Mouse (Mus musculus) lung, adult 2 months (tissue): ENCODE measurements around the gene Fam219a. TPM values are rescaled to one million over a fixed set of nuclear protein-coding genes. Genes with fewer than 3 reads are reported as not detected.
A peak's percentile ranks its signal among the peaks of the same experiment; 100 is the strongest.

Source experiments
- DNase-seq: peaks from one replicate; pipeline ENCODE4 v3.0.0; 2022
- H3K4me1 ChIP-seq: fragments of 200-500 bp; 2 replicates; pipeline ENCODE4 v1.6.1; 2011; ENCODE audit warnings: low read length; ENCODE audit not compliant: control insufficient read depth, insufficient read depth
- H3K4me3 ChIP-seq: fragments of 200-500 bp; replicated peaks from 2 replicates; pipeline ENCODE3; 2011; ENCODE audit warnings: low read depth, mild to moderate bottlenecking, control low read depth, low read length; ENCODE audit errors: extremely low read depth
- CTCF ChIP-seq: fragments of 200-500 bp; IDR thresholded peaks from 2 replicates; pipeline ENCODE4 v1.5.1; 2011; ENCODE audit warnings: mild to moderate bottlenecking, low read length, control low read depth; ENCODE audit not compliant: insufficient read depth
- POLR2A ChIP-seq: fragments of 200-500 bp; IDR thresholded peaks from 2 replicates; pipeline ENCODE4 v1.6.1; 2011; ENCODE audit warnings: low read depth, mild to moderate bottlenecking, control low read depth, low read length, borderline replicate concordance; ENCODE audit errors: extremely low read depth
- WGBS: fragments of 180-500 bp; shearing (Covaris S2); methylation state at CpG from one replicate; pipeline ENCODE4 v1.1.7; 2018; 5-methylcytosine and 5-hydroxymethylcytosine counted together
- polyA plus RNA-seq: library from polyadenylated mRNA; depleted of rRNA; stranded (reverse); fragments of >200 nt; gene quantifications from 2 replicates; pipeline ENCODE4 v1.2.3, GENCODE M21; 2012; rRNA removed

The Fam219a gene
- polyA plus RNA-seq = 63.5 and 94.2 TPM in 2 replicates

DNA sequence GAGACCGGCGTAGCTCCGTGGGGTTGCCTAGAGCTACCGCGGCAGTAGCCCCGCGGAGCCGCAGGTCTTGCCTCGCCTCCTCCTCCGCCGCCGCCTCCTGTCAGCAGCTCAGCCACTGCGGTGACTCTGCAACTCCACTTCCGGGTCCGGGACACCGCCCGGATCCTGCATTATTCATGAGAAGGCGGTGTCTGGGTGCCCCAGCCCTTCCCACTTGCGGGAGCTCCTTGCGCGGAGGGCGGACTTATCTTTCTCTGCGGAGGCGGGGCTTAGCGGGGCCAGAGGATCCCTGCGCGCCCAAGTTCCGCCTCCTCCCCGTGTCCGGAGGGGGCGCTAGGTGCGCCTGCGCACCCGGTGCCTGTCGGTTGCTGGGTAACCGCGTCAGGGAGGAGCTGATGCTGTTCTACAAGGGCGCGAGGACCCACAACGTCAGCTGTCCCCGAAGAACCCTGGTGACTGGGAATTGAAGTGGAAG, at the start of gene Fam219a, which contains the start of gene Dnaic1:
TSS of gene Fam219a (minus strand) at position 128 of the 475 bp plus-strand sequence.
TSS of gene Dnaic1 (plus strand) at position 365 of the 475 bp plus-strand sequence.
- Histone ChIP-seq H3K4me3 (peak within 1 kb of the TSS; percentile 74), H3K4me1 (peaks cover 2% of the 10 kb centered on the region)
- TF ChIP-seq POLR2A (peak; percentile 84; the same call in 1 of the 2 replicates), CTCF (peak; percentile 14; the same call in 1 of the 2 replicates)
- DNase-seq = peak; percentile 96
- WGBS = under 1% methylated on average over 41 of the region's 41 CpGs

DNA sequence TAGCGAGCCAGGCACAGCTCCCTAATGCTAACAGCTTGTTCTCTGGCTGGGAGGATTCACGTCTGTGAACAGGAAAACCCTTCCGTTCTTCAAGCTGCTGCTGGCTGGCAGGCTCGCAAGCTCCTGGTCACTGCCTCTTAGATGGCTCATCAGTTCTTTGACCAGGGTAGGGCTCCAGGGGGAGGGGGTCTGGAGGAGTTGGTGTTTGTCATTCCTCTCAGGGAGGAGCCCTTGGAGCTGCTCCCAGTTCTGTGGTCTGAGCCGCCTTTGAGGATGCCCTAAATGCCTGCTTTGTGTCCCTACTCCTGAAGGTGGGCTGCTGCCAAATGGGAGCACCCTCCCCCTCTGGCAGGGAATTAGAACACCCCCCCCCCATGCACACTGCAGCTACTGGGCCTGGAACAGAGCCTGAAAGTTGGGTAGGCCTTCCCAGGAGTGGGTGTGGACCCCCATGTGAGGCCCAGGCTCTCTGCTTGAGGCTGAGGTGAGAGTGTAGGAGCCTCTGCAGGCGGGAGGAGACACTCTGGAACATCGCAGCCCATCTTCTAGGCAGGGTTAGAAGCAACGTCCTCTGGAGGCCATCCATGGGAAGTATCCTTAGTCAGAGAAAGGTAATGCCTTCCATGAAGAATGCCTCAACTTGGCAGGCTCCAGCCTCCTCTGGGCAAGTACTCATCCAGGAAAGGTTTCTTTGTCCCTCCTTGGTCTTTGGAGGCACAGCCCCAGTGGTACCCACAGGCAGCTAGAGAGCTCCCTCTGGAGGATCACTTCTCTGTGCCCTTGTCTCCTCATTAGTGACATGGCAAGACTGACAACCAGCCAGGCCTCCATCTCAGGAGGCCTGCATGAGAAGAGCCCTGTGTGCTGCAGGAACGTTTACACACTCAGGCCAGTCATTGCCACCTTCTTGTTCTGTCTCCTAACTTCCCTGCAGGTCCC, 46.6 kb upstream of the Fam219a start:
- Histone ChIP-seq H3K4me3 (no peak overlapping the region), H3K4me1 (no peaks in the 10 kb centered on the region)
- WGBS = 58% methylated on average over 9 of the region's 9 CpGs
- DNase-seq = no peak
- TF ChIP-seq POLR2A (no peak), CTCF (0 out of 2 replicates have a peak, but pooled peaks have one; percentile 4)

DNA sequence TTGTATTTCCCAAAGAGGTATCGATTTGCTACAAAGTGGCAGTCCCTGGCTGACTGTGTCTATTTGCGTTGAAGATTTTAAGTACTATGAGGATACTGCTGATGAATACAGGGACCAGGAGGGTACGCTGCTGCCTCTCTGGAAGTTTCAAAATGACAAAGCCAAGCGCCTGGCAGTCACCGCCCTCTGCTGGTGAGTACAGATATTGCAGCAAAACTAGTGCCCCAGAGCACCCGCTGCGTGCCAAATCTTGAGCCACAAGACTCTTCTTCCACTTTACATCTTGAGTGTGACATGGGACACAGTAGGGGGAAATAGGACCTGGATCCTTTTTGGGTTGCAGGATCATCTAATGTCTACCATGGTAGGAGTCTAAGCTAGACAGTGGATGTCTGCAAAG, 44.8 kb upstream of the Fam219a start:
- H3K4me1 ChIP-seq = no peaks in the 10 kb centered on the region
- TF ChIP-seq CTCF (peak; percentile 96), POLR2A (no peak)
- DNase-seq = peak; percentile 78
- no peak overlapping the region for H3K4me3 ChIP-seq
- WGBS = 7% methylated on average over 7 of the region's 7 CpGs

DNA sequence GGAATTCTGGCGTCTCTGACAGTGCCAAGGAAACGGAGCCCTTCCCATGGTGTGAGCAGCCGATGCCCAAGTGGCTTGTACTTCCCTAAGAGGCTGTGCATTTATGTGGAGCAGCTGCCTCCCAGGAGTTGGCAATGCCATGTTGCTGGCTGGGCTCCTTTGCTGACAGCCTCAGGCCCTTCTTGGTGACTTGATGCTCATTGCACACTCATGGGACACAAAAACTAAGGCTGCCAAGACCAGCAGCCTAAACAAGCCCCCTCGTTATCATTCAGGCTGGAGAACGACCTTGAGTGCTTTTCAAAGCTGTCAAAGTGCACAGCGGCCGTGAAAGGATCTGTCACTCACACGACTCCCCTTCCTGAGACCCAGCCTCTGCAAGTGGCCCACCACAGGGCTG, 42.8 kb upstream of the Fam219a start:
- Histone ChIP-seq H3K4me3 (no peak overlapping the region), H3K4me1 (no peaks in the 10 kb centered on the region)
- TF ChIP-seq CTCF = no peak
- WGBS = 64% methylated on average over 8 of the region's 8 CpGs
- no peak for DNase-seq

DNA sequence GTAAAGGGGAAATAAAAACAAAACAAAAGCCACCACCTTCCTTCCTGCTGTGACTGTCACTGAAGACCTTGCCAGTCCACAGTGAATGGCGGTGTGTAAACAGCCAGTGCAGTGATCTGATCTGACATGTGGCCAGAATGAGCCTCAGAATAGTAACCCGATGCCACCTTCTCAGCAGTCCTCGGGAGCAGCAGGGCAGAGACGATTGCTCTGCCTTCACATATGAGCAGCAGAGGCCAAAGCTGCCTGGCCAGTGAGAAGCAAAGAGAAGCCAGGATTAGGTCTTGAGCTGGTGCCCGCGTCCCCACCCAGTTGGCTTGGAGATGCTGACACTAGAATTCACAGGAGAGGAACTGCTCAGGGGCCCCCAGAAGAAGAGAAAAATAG, 41.2 kb upstream of the Fam219a start:
- TF ChIP-seq POLR2A (no peak), CTCF (no peak)
- Histone ChIP-seq H3K4me3 (no peak overlapping the region), H3K4me1 (no peaks in the 10 kb centered on the region)
- 30% methylated on average over 6 of the region's 6 CpGs for WGBS
- no peak for DNase-seq

DNA sequence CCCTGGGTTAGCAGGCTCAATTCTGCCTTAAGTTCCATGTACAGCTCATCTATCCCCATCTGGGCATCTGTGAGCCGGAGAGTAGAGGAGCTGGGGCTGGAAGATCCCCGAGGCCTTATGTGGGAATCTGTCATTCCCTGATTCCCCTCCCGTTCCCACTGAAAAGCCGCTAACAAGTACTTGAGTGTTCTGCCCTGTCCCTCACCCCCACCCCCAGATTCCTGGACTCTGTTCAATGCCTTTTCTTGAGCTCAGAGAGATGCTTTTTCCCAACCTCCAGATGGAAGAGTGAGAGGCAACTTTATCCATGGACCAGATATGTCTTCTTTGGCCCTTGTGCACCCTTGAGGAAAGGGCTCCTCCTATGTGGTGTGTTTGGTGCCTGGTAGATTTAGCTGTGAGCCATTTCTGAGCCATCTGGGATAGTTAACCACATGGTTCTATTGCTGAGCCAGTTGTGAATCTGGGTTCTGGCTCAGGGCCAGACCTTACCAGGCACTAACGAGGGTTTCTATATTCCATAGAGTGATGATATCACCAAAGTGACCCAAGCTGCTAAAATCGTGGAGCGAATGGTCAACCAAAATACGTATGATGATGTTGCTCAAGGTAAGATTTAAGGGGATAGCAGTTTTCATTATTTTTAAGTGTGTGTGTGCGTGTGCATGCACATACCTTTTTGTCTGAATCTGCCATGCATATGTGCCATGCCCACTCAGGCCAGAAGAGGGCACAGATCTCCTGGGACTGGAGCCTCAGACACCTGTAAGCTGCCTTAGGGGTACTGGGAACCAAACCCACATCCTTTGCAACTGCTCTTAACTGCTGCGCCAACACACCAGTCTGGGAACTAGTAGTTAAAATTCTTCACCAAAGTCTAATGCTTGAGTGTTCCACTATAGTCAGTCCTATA, 40.6 kb upstream of the Fam219a start:
- 76% methylated on average over 10 of the region's 10 CpGs for WGBS
- DNase-seq = no peak
- Histone ChIP-seq H3K4me1 (no peaks in the 10 kb centered on the region), H3K4me3 (no peak overlapping the region)
- TF ChIP-seq POLR2A (no peak), CTCF (peak; percentile 47)

DNA sequence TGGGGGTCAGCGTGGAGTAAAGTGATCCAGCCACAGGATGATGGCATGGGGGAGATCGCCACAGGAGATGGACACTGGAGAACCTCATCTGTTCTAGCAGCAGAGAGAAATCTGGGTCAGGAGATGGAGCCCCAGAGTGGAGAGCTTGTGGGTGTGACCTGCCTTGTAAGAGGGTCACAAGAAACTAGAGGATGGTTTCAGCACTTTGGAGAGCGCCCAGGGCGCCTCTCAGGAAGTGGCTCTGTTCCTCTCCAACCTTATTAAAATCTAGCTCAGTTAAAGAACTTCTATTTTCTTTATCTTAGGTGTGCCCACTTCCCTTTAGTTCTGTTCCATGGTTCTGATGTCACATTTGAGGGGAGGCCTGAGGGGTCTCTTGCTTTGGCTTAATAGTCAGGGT, 37.4 kb upstream of the Fam219a start:
- no peaks in the 10 kb centered on the region for H3K4me1 ChIP-seq
- TF ChIP-seq POLR2A = no peak
- TF ChIP-seq CTCF = no peak
- DNase-seq = no peak
- 37% methylated on average over 4 of the region's 4 CpGs for WGBS
- H3K4me3 ChIP-seq = no peak overlapping the region

DNA sequence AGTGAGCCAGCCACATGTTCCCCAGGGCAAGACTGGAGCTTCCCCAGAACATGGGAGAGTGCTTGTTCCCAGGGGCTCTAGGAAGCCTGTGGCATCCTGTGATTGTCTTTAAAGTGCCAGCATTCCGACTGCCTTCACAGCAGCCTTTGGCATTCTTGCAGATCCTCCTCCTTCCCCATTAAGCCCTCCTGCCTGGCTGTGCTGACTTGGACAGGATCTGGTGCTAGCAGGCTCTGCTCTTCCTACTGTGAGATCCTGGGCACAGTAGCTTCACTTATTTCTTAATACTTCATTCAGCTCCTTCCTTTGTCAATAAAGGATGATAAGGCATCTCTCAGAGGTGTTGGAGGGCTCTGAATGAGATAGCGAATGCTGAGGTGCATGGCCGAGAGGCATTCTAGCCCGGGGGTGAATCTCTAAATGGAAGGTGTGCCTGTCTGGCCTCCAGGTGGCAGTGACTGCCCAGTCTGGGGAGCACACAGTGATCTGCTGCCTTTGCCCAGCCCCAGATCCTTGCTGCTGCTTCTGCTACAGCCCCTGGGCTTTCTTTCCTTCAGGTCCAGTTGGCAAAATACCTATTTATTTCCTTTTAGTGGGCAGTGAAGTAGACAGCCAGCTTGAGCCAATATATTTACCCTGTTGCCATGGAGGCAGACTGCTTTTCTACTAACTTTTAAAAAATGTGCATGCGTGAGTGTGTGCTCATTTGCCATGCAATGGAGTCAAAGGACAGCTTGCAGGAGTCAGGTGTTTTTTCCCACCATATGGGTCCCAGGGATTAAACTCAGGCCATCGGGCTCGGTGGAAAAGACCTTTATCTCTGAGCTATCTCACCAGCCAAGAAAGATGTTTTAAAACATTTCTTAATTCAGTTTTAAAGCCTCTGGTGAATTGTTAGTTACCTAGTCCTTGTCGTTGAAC, 35.4 kb upstream of the Fam219a start:
- TF ChIP-seq POLR2A (no peak), CTCF (peak; percentile 54)
- no peaks in the 10 kb centered on the region for H3K4me1 ChIP-seq
- no peak for DNase-seq
- no peak overlapping the region for H3K4me3 ChIP-seq
- 43% methylated on average over 8 of the region's 8 CpGs for WGBS

DNA sequence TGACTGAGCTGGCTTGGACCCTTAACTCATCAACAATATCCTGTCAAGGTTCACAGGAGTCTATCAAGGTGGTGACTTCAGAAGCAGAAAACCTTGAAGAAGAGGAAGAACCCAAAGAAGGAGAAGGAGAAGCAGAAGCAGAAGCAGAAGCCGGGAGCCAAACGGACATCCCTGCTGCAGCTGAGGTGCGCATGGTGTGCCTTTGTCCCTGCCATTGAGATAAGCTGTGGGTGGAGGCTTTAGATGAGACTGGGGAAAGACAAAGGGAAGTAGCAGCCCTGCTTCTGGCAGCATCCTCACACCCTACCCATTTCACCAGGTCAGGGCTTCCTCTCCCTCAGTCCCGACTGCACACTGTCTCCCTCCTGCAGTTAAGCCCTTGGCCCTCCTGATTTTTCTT, 33.5 kb upstream of the Fam219a start:
- DNase-seq = no peak
- Histone ChIP-seq H3K4me3 (no peak overlapping the region), H3K4me1 (no peaks in the 10 kb centered on the region)
- WGBS = 53% methylated on average over 4 of the region's 4 CpGs
- TF ChIP-seq POLR2A (no peak), CTCF (no peak)
